Mouse (Mus musculus): ENCODE data around the gene Plxnd1. TPM values are rescaled to one million over a fixed set of nuclear protein-coding genes. Genes with fewer than 3 reads are reported as not detected.

The Plxnd1 gene
- polyA plus RNA-seq, 1 experiment from 2014 or later, result 46.9 TPM

DNA sequence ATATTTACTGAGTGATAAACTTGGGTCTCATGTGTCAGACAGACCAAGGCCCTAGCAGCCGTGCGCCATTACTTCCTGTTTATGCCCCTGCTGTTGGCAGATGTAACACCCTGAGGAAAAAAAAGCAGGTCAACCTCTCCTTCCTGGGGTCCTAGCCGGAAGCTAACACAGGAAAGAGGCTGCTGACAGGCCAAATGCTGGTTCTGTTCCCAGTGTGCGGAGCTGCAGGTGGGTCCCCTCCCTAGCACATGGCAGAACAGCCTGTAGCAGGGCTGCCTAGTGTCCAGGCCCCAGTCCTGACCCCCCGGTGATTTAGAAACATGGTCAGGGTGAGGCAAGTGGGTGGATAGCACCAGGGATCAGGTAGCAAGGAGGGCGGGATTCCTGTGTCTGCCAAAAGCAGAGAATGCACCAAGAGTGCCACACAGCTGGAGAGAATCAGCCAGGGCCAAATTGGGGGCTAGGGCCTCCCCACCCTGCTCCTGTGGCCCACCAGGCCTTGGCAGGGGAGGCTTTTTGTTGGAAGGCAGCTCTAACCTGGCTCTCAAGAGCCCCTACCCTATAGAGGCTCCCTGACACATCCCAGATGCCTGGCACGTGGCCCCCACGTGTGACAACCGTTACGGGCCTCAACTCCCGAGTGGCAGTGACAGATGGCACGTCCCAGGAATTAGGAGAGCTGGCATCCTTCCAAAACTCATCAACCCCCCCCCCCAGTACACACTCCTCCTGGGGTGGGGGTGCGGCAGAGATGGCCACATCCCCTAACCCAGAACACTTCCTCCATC, 23.3 kb downstream of the Plxnd1 start:
- no peaks in the 10 kb centered on the region for H3K27me3 ChIP-seq (replicated peaks; ENCODE audit: control insufficient read depth, insufficient read depth, low read length)
- 0 out of 2 replicates have a peak overlapping the region, but pooled peaks have one; percentile 12 for H3K4me2 ChIP-seq (ENCODE audit: low read depth, low read length)
- 37% methylated on average over 12 of the region's 13 CpGs for WGBS
- H3K36me3 ChIP-seq (ENCODE audit: control insufficient read depth, insufficient read depth, low read length), result peaks cover 12% of the 10 kb centered on the region; the same call in 1 of the 2 replicates
- peak overlapping the region; percentile 68 for H3K27ac ChIP-seq (replicated peaks; ENCODE audit: low read depth, low read length)
- peak; percentile 66 for ATAC-seq (ENCODE audit: low read depth)
- peak; percentile 78 for DNase-seq (ENCODE audit: low spot score)
- H3K9me3 ChIP-seq (ENCODE audit: control insufficient read depth, low read length), result no peaks in the 10 kb centered on the region
- H3K4me3 ChIP-seq (ENCODE audit: low read depth, low read length), result no peak overlapping the region
- H3K9ac ChIP-seq (ENCODE audit: low read depth, low read length), result no peak overlapping the region
- peaks cover 19% of the 10 kb centered on the region for H3K4me1 ChIP-seq (ENCODE audit: control insufficient read depth, insufficient read depth, low read length)

DNA sequence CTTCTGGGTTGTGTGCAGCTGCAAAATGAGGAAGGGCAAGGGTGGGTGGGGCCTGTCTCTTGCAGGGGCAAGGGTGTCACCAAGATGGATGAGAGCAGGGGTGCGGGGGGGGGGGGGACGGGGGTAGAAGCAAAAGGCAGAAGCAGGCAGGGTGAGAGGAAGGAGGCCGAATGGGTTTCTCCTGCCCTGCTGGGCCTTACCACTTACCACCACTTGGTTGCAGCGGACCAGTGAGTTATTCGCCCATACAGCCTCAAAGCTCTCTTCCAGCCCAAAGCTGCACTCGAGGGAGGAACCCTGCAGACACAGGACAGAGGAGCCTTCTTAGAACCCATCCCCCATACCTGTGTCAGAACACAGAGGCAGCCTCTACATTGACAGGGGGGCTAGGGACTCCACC, 24.9 kb downstream of the Plxnd1 start:
- Histone ChIP-seq H3K9me3 (ENCODE audit: control insufficient read depth, low read length) (no peaks in the 10 kb centered on the region), H3K4me2 (ENCODE audit: low read depth, low read length) (no peak overlapping the region), H3K4me1 (ENCODE audit: control insufficient read depth, insufficient read depth, low read length) (peaks cover 19% of the 10 kb centered on the region), H3K36me3 (ENCODE audit: control insufficient read depth, insufficient read depth, low read length) (peaks cover 22% of the 10 kb centered on the region; the same call in 1 of the 2 replicates), H3K27me3 (replicated peaks; ENCODE audit: control insufficient read depth, insufficient read depth, low read length) (no peaks in the 10 kb centered on the region), H3K27ac (replicated peaks; ENCODE audit: low read depth, low read length) (no peak overlapping the region), H3K9ac (ENCODE audit: low read depth, low read length) (no peak overlapping the region), H3K4me3 (ENCODE audit: low read depth, low read length) (no peak overlapping the region)
- ATAC-seq (ENCODE audit: low read depth), result no peak
- 59% methylated on average over 5 of the region's 6 CpGs for WGBS
- no peak for DNase-seq (ENCODE audit: low spot score)

DNA sequence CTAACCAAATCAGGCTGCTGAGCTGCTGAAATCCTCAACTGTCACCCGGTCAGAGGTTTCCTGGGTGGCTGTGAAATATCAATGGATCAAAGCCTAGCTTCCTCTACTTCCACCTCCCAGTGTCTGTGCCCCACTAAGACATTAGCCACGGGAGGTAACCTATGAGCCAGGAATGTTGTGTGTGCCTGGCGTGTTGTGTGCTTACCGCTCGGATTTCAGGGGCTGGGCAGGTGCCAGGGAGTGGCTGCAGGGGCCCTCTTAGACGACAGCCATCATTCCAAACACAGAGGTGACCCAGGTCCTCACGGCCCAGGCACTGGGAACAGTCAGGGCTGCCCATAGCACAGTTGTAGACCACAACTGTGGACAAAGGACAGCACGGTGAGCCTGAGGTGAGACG, 25.7 kb downstream of the Plxnd1 start:
- 60% methylated on average over 9 of the region's 9 CpGs for WGBS
- DNase-seq (ENCODE audit: low spot score), result no peak
- Histone ChIP-seq H3K9ac (ENCODE audit: low read depth, low read length) (0 out of 2 replicates have a peak overlapping the region, but pooled peaks have one; percentile 3), H3K27ac (replicated peaks; ENCODE audit: low read depth, low read length) (no peak overlapping the region), H3K4me3 (ENCODE audit: low read depth, low read length) (no peak overlapping the region), H3K27me3 (replicated peaks; ENCODE audit: control insufficient read depth, insufficient read depth, low read length) (no peaks in the 10 kb centered on the region), H3K9me3 (ENCODE audit: control insufficient read depth, low read length) (no peaks in the 10 kb centered on the region), H3K4me1 (ENCODE audit: control insufficient read depth, insufficient read depth, low read length) (peaks cover 19% of the 10 kb centered on the region), H3K36me3 (ENCODE audit: control insufficient read depth, insufficient read depth, low read length) (0 out of 2 replicates have a peak, but pooled peaks cover 22% of the 10 kb centered on the region), H3K4me2 (ENCODE audit: low read depth, low read length) (no peak overlapping the region)
- no peak for ATAC-seq (ENCODE audit: low read depth)

DNA sequence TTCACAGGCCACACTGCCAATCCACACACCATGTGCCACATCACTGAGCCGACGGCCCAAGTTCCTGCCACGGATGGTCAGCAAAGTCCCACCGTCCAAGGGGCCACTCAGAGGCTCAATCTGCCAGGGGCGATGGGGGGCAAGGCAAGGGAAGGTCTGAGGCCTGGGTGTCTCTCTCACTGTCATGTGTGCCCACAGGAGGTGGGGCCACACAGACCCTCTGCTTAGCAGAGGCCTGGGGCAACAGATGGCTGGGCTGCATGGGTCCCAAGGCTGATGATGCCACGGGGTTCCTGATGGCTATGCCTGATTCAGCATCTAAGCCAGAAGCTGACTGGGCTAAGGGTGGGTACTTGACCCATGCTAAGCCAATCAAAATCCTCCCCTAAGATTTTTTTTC, 26.1 kb downstream of the Plxnd1 start:
- H3K9ac ChIP-seq (ENCODE audit: low read depth, low read length), result no peak overlapping the region
- ATAC-seq (ENCODE audit: low read depth) (no peak), DNase-seq (ENCODE audit: low spot score) (no peak)
- no peak overlapping the region for H3K4me2 ChIP-seq (ENCODE audit: low read depth, low read length)
- peaks cover 19% of the 10 kb centered on the region for H3K4me1 ChIP-seq (ENCODE audit: control insufficient read depth, insufficient read depth, low read length)
- H3K9me3 ChIP-seq (ENCODE audit: control insufficient read depth, low read length), result no peaks in the 10 kb centered on the region
- 68% methylated on average over 6 of the region's 6 CpGs for WGBS
- no peak overlapping the region for H3K4me3 ChIP-seq (ENCODE audit: low read depth, low read length)
- H3K27me3 ChIP-seq (replicated peaks; ENCODE audit: control insufficient read depth, insufficient read depth, low read length), result no peaks in the 10 kb centered on the region
- no peak overlapping the region for H3K27ac ChIP-seq (replicated peaks; ENCODE audit: low read depth, low read length)
- H3K36me3 ChIP-seq (ENCODE audit: control insufficient read depth, insufficient read depth, low read length), result 0 out of 2 replicates have a peak, but pooled peaks cover 26% of the 10 kb centered on the region

DNA sequence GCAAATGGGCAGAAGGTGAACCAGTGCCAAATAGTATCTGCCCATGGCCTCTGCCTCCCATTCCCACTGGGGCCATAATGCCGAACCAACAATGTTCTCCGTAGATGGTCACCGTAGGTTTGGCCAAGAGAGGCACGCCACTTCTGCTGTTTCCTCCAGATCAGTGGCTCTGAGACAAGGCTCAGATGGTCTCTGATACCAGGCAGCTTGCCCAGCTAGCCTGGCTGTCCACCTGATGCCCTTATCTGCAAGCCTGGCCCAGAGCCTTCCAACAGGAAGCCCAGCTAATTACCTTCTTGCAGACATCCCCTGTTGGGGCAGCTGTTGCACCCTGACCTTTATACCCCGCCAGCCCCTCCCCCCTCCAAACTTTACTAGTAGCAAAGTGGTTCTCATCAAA, 26.7 kb downstream of the Plxnd1 start:
- H3K9me3 ChIP-seq (ENCODE audit: control insufficient read depth, low read length), result no peaks in the 10 kb centered on the region
- DNase-seq (ENCODE audit: low spot score) (no peak), ATAC-seq (ENCODE audit: low read depth) (no peak)
- WGBS, result 76% methylated on average over 5 of the region's 5 CpGs
- no peaks in the 10 kb centered on the region for H3K27me3 ChIP-seq (replicated peaks; ENCODE audit: control insufficient read depth, insufficient read depth, low read length)
- no peak overlapping the region for H3K27ac ChIP-seq (replicated peaks; ENCODE audit: low read depth, low read length)
- H3K4me2 ChIP-seq (ENCODE audit: low read depth, low read length), result no peak overlapping the region
- H3K36me3 ChIP-seq (ENCODE audit: control insufficient read depth, insufficient read depth, low read length), result peaks cover 29% of the 10 kb centered on the region; the same call in 1 of the 2 replicates
- H3K4me1 ChIP-seq (ENCODE audit: control insufficient read depth, insufficient read depth, low read length), result peaks cover 19% of the 10 kb centered on the region
- no peak overlapping the region for H3K4me3 ChIP-seq (ENCODE audit: low read depth, low read length)
- H3K9ac ChIP-seq (ENCODE audit: low read depth, low read length), result no peak overlapping the region

- DNase-seq (ENCODE audit: low spot score) (no peak), ATAC-seq (ENCODE audit: low read depth) (no peak)
- H3K9ac ChIP-seq (ENCODE audit: low read depth, low read length), result no peak overlapping the region
- no peak overlapping the region for H3K4me2 ChIP-seq (ENCODE audit: low read depth, low read length)
- H3K9me3 ChIP-seq (ENCODE audit: control insufficient read depth, low read length), result no peaks in the 10 kb centered on the region
- no peak overlapping the region for H3K27ac ChIP-seq (replicated peaks; ENCODE audit: low read depth, low read length)
- peaks cover 31% of the 10 kb centered on the region; the same call in 1 of the 2 replicates for H3K36me3 ChIP-seq (ENCODE audit: control insufficient read depth, insufficient read depth, low read length)
- peaks cover 15% of the 10 kb centered on the region for H3K4me1 ChIP-seq (ENCODE audit: control insufficient read depth, insufficient read depth, low read length)
- H3K27me3 ChIP-seq (replicated peaks; ENCODE audit: control insufficient read depth, insufficient read depth, low read length), result no peaks in the 10 kb centered on the region
- no peak overlapping the region for H3K4me3 ChIP-seq (ENCODE audit: low read depth, low read length)
- 93% methylated on average over 14 of the region's 15 CpGs for WGBS
Observed at GRCm38 (mm10) chr6:115967291-115967880, 27.4 kb downstream of the Plxnd1 start.

GRCm38 (mm10) chr6:115966227-115966966, 28.4 kb downstream of the Plxnd1 start:
- peaks cover 33% of the 10 kb centered on the region; the same call in 1 of the 2 replicates for H3K36me3 ChIP-seq (ENCODE audit: control insufficient read depth, insufficient read depth, low read length)
- H3K27ac ChIP-seq (replicated peaks; ENCODE audit: low read depth, low read length), result no peak overlapping the region
- WGBS, result 87% methylated on average over 18 of the region's 19 CpGs

GRCm38 (mm10) chr6:115963656-115964055, 31.1 kb downstream of the Plxnd1 start:
- peaks cover 12% of the 10 kb centered on the region for H3K4me1 ChIP-seq (ENCODE audit: control insufficient read depth, insufficient read depth, low read length)
- 78% methylated on average over 8 of the region's 9 CpGs for WGBS
- no peaks in the 10 kb centered on the region for H3K27me3 ChIP-seq (replicated peaks; ENCODE audit: control insufficient read depth, insufficient read depth, low read length)
- no peak overlapping the region for H3K27ac ChIP-seq (replicated peaks; ENCODE audit: low read depth, low read length)
- no peaks in the 10 kb centered on the region for H3K9me3 ChIP-seq (ENCODE audit: control insufficient read depth, low read length)
- H3K9ac ChIP-seq (ENCODE audit: low read depth, low read length), result no peak overlapping the region
- peaks cover 41% of the 10 kb centered on the region for H3K36me3 ChIP-seq (ENCODE audit: control insufficient read depth, insufficient read depth, low read length)
- H3K4me2 ChIP-seq (ENCODE audit: low read depth, low read length), result no peak overlapping the region
- DNase-seq (ENCODE audit: low spot score) (no peak), ATAC-seq (ENCODE audit: low read depth) (no peak)
- H3K4me3 ChIP-seq (ENCODE audit: low read depth, low read length), result no peak overlapping the region

More at GRCm38 (mm10) chr6:115966227-115966966, 28.4 kb downstream of the Plxnd1 start:
- no peaks in the 10 kb centered on the region for H3K27me3 ChIP-seq (replicated peaks; ENCODE audit: control insufficient read depth, insufficient read depth, low read length)
- H3K4me3 ChIP-seq (ENCODE audit: low read depth, low read length), result no peak overlapping the region
- ATAC-seq (ENCODE audit: low read depth) (no peak), DNase-seq (ENCODE audit: low spot score) (no peak)
- H3K4me2 ChIP-seq (ENCODE audit: low read depth, low read length), result no peak overlapping the region
- no peaks in the 10 kb centered on the region for H3K9me3 ChIP-seq (ENCODE audit: control insufficient read depth, low read length)
- H3K4me1 ChIP-seq (ENCODE audit: control insufficient read depth, insufficient read depth, low read length), result peaks cover 5% of the 10 kb centered on the region
- no peak overlapping the region for H3K9ac ChIP-seq (ENCODE audit: low read depth, low read length)
